Mouse (Mus musculus) kidney, embryonic 15.5 days (tissue): ENCODE results near the gene Fhit. TPM values are rescaled to one million over a fixed set of nuclear protein-coding genes. Genes with fewer than 3 reads are reported as not detected.

Experiments used
- ATAC-seq: fragments of 200-750 bp; cut with Nextera tagmentation; replicated peaks from 2 replicates; pipeline ENCODE4 v1.8.0; 2017; ENCODE audit warnings: moderate TSS enrichment; ENCODE audit not compliant: low FRiP score
- H3K27ac ChIP-seq: fragments of 300-500 bp; sonication (generic); 2 replicates; pipeline ENCODE4 v1.5.1; 2015; ENCODE audit warnings: mild to moderate bottlenecking, inconsistent platforms
- H3K27me3 ChIP-seq: fragments of 300-500 bp; sonication (generic); 2 replicates; pipeline ENCODE4 v1.6.1; 2015; ENCODE audit warnings: inconsistent platforms
- H3K36me3 ChIP-seq: fragments of 300-500 bp; sonication (generic); 2 replicates; pipeline ENCODE4 v1.6.1; 2015; ENCODE audit warnings: inconsistent platforms
- H3K4me1 ChIP-seq: fragments of 300-500 bp; sonication (generic); 2 replicates; pipeline ENCODE4 v1.6.1; 2015; ENCODE audit warnings: inconsistent platforms
- H3K4me2 ChIP-seq: fragments of 300-500 bp; sonication (generic); 2 replicates; pipeline ENCODE4 v1.6.1; 2015; ENCODE audit warnings: moderate library complexity, mild to moderate bottlenecking, inconsistent platforms
- H3K4me3 ChIP-seq: fragments of 300-500 bp; sonication (generic); replicated peaks from 2 replicates; pipeline ENCODE4 v1.5.1; 2015; ENCODE audit warnings: mild to moderate bottlenecking, inconsistent platforms
- H3K9ac ChIP-seq: fragments of 300-500 bp; sonication (generic); 2 replicates; pipeline ENCODE4 v1.6.1; 2015; ENCODE audit warnings: mild to moderate bottlenecking, inconsistent platforms
- H3K9me3 ChIP-seq: fragments of 300-500 bp; sonication (generic); replicated peaks from 2 replicates; pipeline ENCODE4 v1.6.1; 2016; ENCODE audit warnings: inconsistent platforms
- WGBS: fragments of 180-500 bp; shearing (Covaris S2); methylation state at CpG from one replicate; pipeline ENCODE4 v1.1.7; 2015; ENCODE audit warnings: mixed read lengths; 5-methylcytosine and 5-hydroxymethylcytosine counted together
- polyA plus RNA-seq: library from polyadenylated mRNA; unstranded; fragments of >200 nt; fragmentation: Nextera tagmentation; extraction: Ambion mirVana; gene quantifications from 2 replicates; pipeline ENCODE4 v1.2.1, GENCODE M21; 2015

Fhit gene
- 5.0 and 5.1 TPM in 2 replicates for polyA plus RNA-seq

DNA sequence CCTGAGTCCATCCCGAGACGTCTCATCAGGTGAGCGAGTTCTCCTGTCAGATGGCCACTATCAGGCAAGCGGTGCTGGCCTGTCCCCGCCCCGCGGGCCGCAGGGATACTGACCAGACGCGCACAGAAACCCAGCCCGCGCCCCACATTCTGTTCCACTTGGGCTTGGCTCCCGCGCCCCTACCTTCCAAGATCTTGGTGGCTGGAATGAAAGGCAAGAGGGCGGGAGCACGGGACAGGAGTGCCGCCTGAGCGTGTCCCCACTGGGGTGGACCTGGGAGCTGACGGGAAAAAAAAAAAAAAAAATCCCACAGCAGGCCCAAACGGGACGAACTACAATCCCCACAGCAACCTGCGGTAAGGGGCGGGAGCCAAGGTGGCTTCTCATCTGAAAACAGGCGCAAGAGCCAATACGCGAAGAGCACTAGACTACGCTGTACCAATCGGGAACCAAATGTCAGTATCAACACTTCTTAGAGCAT is at the start of gene Fhit:
Gene Fhit (minus strand): TSS at position 285 of the 481 bp plus-strand sequence.
- peak within 1 kb of the TSS; percentile 72 for H3K4me2 ChIP-seq
- ATAC-seq: peak; percentile 95

GRCm38 (mm10) chr14:11206786-11207185 is 45.0 kb upstream of the Fhit start:
- Histone ChIP-seq H3K4me2 (no peak overlapping the region), H3K27ac (no peak overlapping the region), H3K36me3 (no peaks in the 10 kb centered on the region), H3K27me3 (no peaks in the 10 kb centered on the region), H3K9ac (no peak overlapping the region), H3K4me3 (no peak overlapping the region), H3K9me3 (no peaks in the 10 kb centered on the region), H3K4me1 (no peaks in the 10 kb centered on the region)
- no peak for ATAC-seq
- WGBS: 66% methylated on average over 2 of the region's 2 CpGs

More for the DNA sequence above, at the start of gene Fhit:
- under 1% methylated on average over 28 of the region's 28 CpGs for WGBS
- peak within 1 kb of the TSS; percentile 66 for H3K4me3 ChIP-seq
- H3K9me3 ChIP-seq: no peaks in the 10 kb centered on the region
- peak within 1 kb of the TSS; percentile 60 for H3K9ac ChIP-seq
- H3K27me3 ChIP-seq: no peaks in the 10 kb centered on the region
- no peaks in the 10 kb centered on the region for H3K36me3 ChIP-seq
- 0 out of 2 replicates have a peak, but pooled peaks cover 8% of the 10 kb centered on the region for H3K4me1 ChIP-seq
- peak within 1 kb of the TSS; percentile 80 for H3K27ac ChIP-seq

- Histone ChIP-seq H3K27me3 (no peaks in the 10 kb centered on the region), H3K4me2 (peak overlapping the region; percentile 72), H3K4me1 (0 out of 2 replicates have a peak, but pooled peaks cover 8% of the 10 kb centered on the region), H3K4me3 (peak overlapping the region; percentile 66), H3K9me3 (no peaks in the 10 kb centered on the region), H3K9ac (peak overlapping the region; percentile 60), H3K27ac (peak overlapping the region; percentile 80), H3K36me3 (no peaks in the 10 kb centered on the region)
- ATAC-seq: peak; percentile 88
- 4% methylated on average over 17 of the region's 17 CpGs for WGBS
These were observed 907 bp downstream of the Fhit start for GRCm38 (mm10) chr14:11160806-11161450.

DNA sequence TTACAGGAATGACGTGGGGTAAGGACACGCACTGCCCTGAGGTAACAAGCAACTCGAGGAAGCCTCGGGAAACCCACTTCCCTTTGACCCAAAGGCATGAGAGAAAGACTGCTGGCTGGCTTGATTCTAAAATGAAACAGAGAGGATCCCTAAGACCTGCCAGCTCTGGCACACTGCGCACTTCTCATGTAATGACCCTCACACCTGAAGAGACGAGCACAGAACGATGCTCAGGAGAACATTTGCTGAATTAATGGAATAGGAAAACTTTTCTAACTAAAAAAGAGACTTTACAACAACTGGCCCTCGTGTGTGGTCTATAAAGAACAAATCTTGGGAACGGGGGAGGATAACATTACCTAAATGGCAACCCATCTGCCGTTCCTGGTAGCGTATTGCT is 2.2 kb downstream of the Fhit start:
- Histone ChIP-seq H3K9me3 (no peaks in the 10 kb centered on the region), H3K27me3 (no peaks in the 10 kb centered on the region), H3K9ac (no peak overlapping the region), H3K4me1 (peaks cover 15% of the 10 kb centered on the region; the same call in 1 of the 2 replicates), H3K4me2 (no peak overlapping the region), H3K27ac (no peak overlapping the region), H3K36me3 (no peaks in the 10 kb centered on the region), H3K4me3 (no peak overlapping the region)
- 81% methylated on average over 11 of the region's 11 CpGs for WGBS
- ATAC-seq: no peak

- Histone ChIP-seq H3K4me1 (peaks cover 15% of the 10 kb centered on the region; the same call in 1 of the 2 replicates), H3K36me3 (no peaks in the 10 kb centered on the region), H3K9me3 (no peaks in the 10 kb centered on the region), H3K27me3 (no peaks in the 10 kb centered on the region), H3K27ac (no peak overlapping the region), H3K4me3 (no peak overlapping the region), H3K4me2 (no peak overlapping the region), H3K9ac (no peak overlapping the region)
- no peak for ATAC-seq
- WGBS: 52% methylated on average over 7 of the region's 7 CpGs
These were observed 2.8 kb downstream of the Fhit start for GRCm38 (mm10) chr14:11159021-11159420.

DNA sequence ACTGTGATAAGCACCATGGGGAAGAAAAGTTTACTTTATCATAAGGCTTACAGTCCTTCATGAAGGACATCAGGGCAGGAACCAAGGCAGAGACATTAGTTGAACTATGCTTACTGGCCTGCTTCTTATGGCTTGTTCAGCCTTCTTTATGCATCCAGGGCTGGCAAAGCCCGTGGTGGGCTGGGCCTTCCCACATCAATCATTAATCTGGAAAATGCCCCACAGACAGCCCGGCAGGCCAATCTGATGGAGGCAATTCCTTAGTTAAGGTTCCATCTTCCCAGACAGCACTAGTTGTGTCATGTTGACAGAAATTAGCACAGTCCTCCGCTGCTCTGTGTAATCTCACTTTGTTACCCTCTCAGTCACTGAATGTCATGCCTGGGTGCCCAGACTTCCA is 4.1 kb downstream of the Fhit start:
- H3K4me2 ChIP-seq: no peak overlapping the region
- 80% methylated on average over 3 of the region's 3 CpGs for WGBS
- ATAC-seq: no peak
- peak overlapping the region; percentile 32; the same call in 1 of the 2 replicates for H3K27ac ChIP-seq
- H3K36me3 ChIP-seq: no peaks in the 10 kb centered on the region
- H3K27me3 ChIP-seq: no peaks in the 10 kb centered on the region
- no peak overlapping the region for H3K9ac ChIP-seq
- H3K4me1 ChIP-seq: peaks cover 15% of the 10 kb centered on the region; the same call in 1 of the 2 replicates
- H3K9me3 ChIP-seq: no peaks in the 10 kb centered on the region
- no peak overlapping the region for H3K4me3 ChIP-seq

DNA sequence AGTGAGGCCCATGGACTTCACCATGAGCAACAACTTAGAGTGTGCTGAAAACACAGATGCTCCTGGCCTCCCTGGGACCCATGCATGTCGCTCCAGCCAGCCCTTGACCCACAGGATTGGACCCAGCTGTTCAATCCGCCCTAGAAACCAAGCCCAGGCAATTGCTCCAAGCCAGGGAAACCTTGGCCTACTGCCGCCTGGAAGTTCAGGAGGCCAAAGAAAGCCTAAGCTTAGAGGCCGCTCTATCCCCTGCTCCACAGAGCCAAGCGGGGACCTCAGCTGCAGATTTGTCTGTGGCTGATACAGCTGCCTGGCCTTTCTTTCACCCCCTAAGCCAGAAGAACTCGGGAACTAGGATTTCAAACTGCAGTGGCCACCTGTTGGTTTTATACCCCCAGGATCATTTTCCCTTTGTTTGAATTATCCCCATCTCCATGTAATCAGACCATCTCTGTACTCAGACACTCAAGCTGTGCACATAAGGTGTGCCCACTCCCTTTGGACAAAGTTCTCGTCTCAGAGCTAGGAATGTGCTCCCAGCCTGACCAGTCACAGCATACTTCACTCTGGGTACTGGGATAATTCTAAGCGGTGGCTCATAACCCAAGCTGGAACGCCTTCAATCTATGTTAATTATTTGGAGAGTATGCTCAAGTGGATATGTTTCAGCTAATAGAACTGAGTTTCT is 10.1 kb downstream of the Fhit start:
- no peak overlapping the region for H3K4me3 ChIP-seq
- 63% methylated on average over 9 of the region's 9 CpGs for WGBS
- peak; percentile 33; the same call in 1 of the 2 replicates for ATAC-seq

DNA sequence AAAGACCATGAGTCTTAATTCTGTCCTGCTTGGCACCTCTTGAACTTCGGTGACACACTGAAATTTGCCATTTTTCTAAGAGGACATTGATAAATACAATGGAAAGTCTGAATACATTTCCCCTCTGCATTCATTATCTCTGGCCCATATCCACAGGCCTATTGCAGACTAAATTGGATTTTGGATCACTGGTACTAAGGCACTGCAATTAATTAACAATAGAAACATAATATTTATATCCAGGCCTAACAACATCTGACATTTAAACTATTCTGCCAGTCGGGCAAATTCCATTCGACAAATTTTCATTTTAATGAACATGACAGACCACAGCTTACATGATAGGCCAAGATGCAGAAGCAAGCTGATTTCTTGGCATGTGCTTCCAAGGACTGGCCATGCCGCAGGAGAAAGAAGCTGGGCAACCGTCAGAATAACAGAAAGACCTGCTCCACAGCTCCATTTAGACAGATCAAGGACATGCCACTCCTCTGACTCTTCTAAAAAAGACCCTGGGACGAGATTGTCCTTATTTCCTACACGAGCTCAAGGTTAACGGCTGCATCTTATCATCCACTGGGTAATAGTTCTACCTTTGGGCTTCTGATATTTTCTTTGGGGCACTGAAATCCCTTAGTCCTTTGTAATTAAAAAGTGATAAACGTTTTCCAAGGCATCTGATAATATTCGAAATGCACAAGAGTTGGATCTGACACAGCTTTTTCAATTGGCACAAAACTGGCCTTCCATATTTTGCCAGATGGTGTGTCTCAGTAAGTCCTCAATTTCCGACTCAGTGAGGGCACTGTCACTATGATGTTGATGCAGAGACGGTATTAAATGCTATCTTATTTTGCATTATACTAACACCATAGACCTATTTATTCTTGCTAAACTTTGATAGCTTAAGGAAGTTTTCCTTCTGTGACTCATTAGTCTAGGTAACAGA is 27.8 kb downstream of the Fhit start:
- H3K4me3 ChIP-seq: no peak overlapping the region
- H3K27ac ChIP-seq: no peak overlapping the region
- H3K4me2 ChIP-seq: no peak overlapping the region
- no peak for ATAC-seq
- WGBS: 85% methylated on average over 12 of the region's 12 CpGs
- H3K4me1 ChIP-seq: no peaks in the 10 kb centered on the region
- no peak overlapping the region for H3K9ac ChIP-seq
- 0 out of 2 replicates have a peak, but pooled peaks cover 3% of the 10 kb centered on the region for H3K9me3 ChIP-seq
- H3K27me3 ChIP-seq: no peaks in the 10 kb centered on the region
- no peaks in the 10 kb centered on the region for H3K36me3 ChIP-seq

More for the DNA sequence above, 10.1 kb downstream of the Fhit start:
- Histone ChIP-seq H3K36me3 (no peaks in the 10 kb centered on the region), H3K9me3 (no peaks in the 10 kb centered on the region), H3K4me1 (peaks cover 10% of the 10 kb centered on the region; the same call in 1 of the 2 replicates), H3K4me2 (no peak overlapping the region), H3K9ac (no peak overlapping the region), H3K27ac (no peak overlapping the region), H3K27me3 (no peaks in the 10 kb centered on the region)

DNA sequence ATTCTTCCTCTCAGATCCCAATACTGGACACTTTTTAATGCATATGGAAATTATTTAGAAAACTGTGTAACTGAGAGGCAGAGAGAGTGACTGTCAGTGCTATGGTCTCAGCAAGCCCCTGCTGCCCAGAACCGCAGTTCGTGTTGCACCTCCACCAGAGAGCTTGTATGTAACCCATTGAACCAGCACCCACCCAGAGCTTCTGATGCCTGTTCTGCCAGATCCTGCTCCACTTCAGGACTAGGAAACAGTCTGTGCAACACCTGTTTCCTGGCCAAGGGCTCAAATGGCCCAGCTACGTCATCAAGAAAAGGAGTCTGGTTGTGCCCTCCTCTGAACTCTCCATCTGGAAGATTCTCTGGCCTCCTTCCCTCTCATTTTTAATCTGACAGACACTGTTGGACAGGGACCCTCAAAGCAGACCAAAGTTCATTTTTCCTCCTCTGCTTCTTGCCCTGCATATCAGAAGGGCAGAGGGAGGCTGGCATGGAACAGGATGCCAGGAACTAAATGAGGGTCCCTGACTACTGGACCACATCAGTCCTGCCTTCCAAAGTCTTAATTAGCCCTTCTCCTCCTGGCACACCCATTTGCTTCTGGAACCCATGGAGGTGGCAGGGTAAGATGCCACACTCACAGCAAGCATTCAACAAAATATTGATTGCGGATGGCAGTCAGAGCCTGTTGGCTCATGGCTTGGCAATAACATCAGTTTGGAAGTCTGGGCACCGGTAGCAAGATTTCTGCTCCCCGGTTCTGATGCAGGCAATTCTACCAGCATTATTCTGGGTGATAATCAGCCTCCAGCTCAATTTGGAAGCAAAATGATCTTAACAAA is 29.0 kb downstream of the Fhit start:
- Histone ChIP-seq H3K4me2 (no peak overlapping the region), H3K36me3 (no peaks in the 10 kb centered on the region), H3K4me1 (no peaks in the 10 kb centered on the region), H3K9me3 (0 out of 2 replicates have a peak, but pooled peaks cover 3% of the 10 kb centered on the region), H3K27me3 (no peaks in the 10 kb centered on the region), H3K9ac (no peak overlapping the region), H3K27ac (no peak overlapping the region), H3K4me3 (no peak overlapping the region)
- ATAC-seq: no peak
- 81% methylated on average over 6 of the region's 6 CpGs for WGBS

GRCm38 (mm10) chr14:11125096-11125495 is 36.7 kb downstream of the Fhit start:
- Histone ChIP-seq H3K4me3 (no peak overlapping the region), H3K9ac (no peak overlapping the region), H3K36me3 (no peaks in the 10 kb centered on the region), H3K9me3 (no peaks in the 10 kb centered on the region), H3K4me2 (no peak overlapping the region), H3K27ac (no peak overlapping the region), H3K27me3 (no peaks in the 10 kb centered on the region), H3K4me1 (no peaks in the 10 kb centered on the region)
- ATAC-seq: no peak
- WGBS: 71% methylated on average over 11 of the region's 11 CpGs

- H3K36me3 ChIP-seq: no peaks in the 10 kb centered on the region
- WGBS: 92% methylated on average over 6 of the region's 6 CpGs
- no peak overlapping the region for H3K27ac ChIP-seq
- no peak overlapping the region for H3K4me3 ChIP-seq
- ATAC-seq: no peak
- H3K4me2 ChIP-seq: no peak overlapping the region
- no peak overlapping the region for H3K9ac ChIP-seq
- no peaks in the 10 kb centered on the region for H3K4me1 ChIP-seq
- H3K9me3 ChIP-seq: no peaks in the 10 kb centered on the region
- no peaks in the 10 kb centered on the region for H3K27me3 ChIP-seq
These were observed 42.8 kb downstream of the Fhit start for GRCm38 (mm10) chr14:11119076-11119475.
